Mouse (Mus musculus): ENCODE results near the gene Hc. TPM values are rescaled to one million over a fixed set of nuclear protein-coding genes. Genes with fewer than 3 reads are reported as not detected.

Hc gene
- not detected in 2 replicates for total RNA-seq (2017)

GRCm38 (mm10) chr2:35061338-35061737 lies at the start of gene Hc:
TSS of gene Hc (minus strand) at chr2:35061438.
- no peak for ATAC-seq (replicated peaks; ENCODE audit: low read depth, poor library complexity, severe bottlenecking)

GRCm38 (mm10) chr2:35110521-35110920 lies 49.3 kb upstream of the Hc start:
- no peak for ATAC-seq (replicated peaks; ENCODE audit: low read depth, poor library complexity, severe bottlenecking)

GRCm38 (mm10) chr2:35109924-35110304 lies 48.7 kb upstream of the Hc start:
- ATAC-seq (replicated peaks; ENCODE audit: low read depth, poor library complexity, severe bottlenecking), result peak; percentile 27

GRCm38 (mm10) chr2:35109141-35109923 lies 48.1 kb upstream of the Hc start, which contains the start of gene Cntrl:
TSS of gene Cntrl (plus strand) at chr2:35109492.
- ATAC-seq (replicated peaks; ENCODE audit: low read depth, poor library complexity, severe bottlenecking), result peak; percentile 78

- ATAC-seq (replicated peaks; ENCODE audit: low read depth, poor library complexity, severe bottlenecking), result peak; percentile 38
Observed at GRCm38 (mm10) chr2:35108712-35109111, 47.5 kb upstream of the Hc start.

- peak; percentile 17; the same call in 1 of the 2 replicates for ATAC-seq (replicated peaks; ENCODE audit: low read depth, poor library complexity, severe bottlenecking)
Observed at GRCm38 (mm10) chr2:35107984-35108635, 46.9 kb upstream of the Hc start.

- ATAC-seq (replicated peaks; ENCODE audit: low read depth, poor library complexity, severe bottlenecking), result no peak
Observed at GRCm38 (mm10) chr2:35104843-35105242, 43.6 kb upstream of the Hc start.

GRCm38 (mm10) chr2:35103558-35103957 lies 42.3 kb upstream of the Hc start:
- no peak for ATAC-seq (replicated peaks; ENCODE audit: low read depth, poor library complexity, severe bottlenecking)

GRCm38 (mm10) chr2:35102777-35103176 lies 41.5 kb upstream of the Hc start:
- no peak for ATAC-seq (replicated peaks; ENCODE audit: low read depth, poor library complexity, severe bottlenecking)

GRCm38 (mm10) chr2:35101443-35101842 lies 40.2 kb upstream of the Hc start, which contains the start of gene AI182371:
TSS of gene AI182371 (minus strand) at chr2:35101543.
- ATAC-seq (replicated peaks; ENCODE audit: low read depth, poor library complexity, severe bottlenecking), result no peak

GRCm38 (mm10) chr2:35100529-35100928 lies 39.3 kb upstream of the Hc start:
- ATAC-seq (replicated peaks; ENCODE audit: low read depth, poor library complexity, severe bottlenecking), result no peak

- ATAC-seq (replicated peaks; ENCODE audit: low read depth, poor library complexity, severe bottlenecking), result no peak
Observed at GRCm38 (mm10) chr2:35087418-35087817, 26.2 kb upstream of the Hc start.

- ATAC-seq (replicated peaks; ENCODE audit: low read depth, poor library complexity, severe bottlenecking), result no peak
Observed at GRCm38 (mm10) chr2:35079166-35079565, 17.9 kb upstream of the Hc start.

GRCm38 (mm10) chr2:35074328-35074727 lies 13.1 kb upstream of the Hc start:
- no peak for ATAC-seq (replicated peaks; ENCODE audit: low read depth, poor library complexity, severe bottlenecking)

GRCm38 (mm10) chr2:35072547-35072946 lies 11.3 kb upstream of the Hc start:
- ATAC-seq (replicated peaks; ENCODE audit: low read depth, poor library complexity, severe bottlenecking), result no peak

GRCm38 (mm10) chr2:35070275-35070674 lies 9.0 kb upstream of the Hc start:
- no peak for ATAC-seq (replicated peaks; ENCODE audit: low read depth, poor library complexity, severe bottlenecking)

- no peak for ATAC-seq (replicated peaks; ENCODE audit: low read depth, poor library complexity, severe bottlenecking)
Observed at GRCm38 (mm10) chr2:35069124-35069523, 7.9 kb upstream of the Hc start.

GRCm38 (mm10) chr2:35067117-35067516 lies 5.9 kb upstream of the Hc start:
- ATAC-seq (replicated peaks; ENCODE audit: low read depth, poor library complexity, severe bottlenecking), result no peak

- no peak for ATAC-seq (replicated peaks; ENCODE audit: low read depth, poor library complexity, severe bottlenecking)
Observed at GRCm38 (mm10) chr2:35066525-35067082, 5.4 kb upstream of the Hc start.

- no peak for ATAC-seq (replicated peaks; ENCODE audit: low read depth, poor library complexity, severe bottlenecking)
Observed at GRCm38 (mm10) chr2:35063333-35064030, 2.2 kb upstream of the Hc start.

GRCm38 (mm10) chr2:35060897-35061296 lies 341 bp downstream of the Hc start:
- ATAC-seq (replicated peaks; ENCODE audit: low read depth, poor library complexity, severe bottlenecking), result no peak
